Mouse (Mus musculus): ENCODE data around the gene Mrtfb. TPM values are rescaled to one million over a fixed set of nuclear protein-coding genes. Genes with fewer than 3 reads are reported as not detected.

Mrtfb gene
- polyA plus RNA-seq, 2 experiments from 2014 or later: 11.9 to 14.2 TPM

GRCm38 (mm10) chr16:13353927-13354326, 97.6 kb downstream of the Mrtfb start:
- no peak for ATAC-seq

GRCm38 (mm10) chr16:13354431-13354830, 98.2 kb downstream of the Mrtfb start:
- ATAC-seq: no peak

- no peak for ATAC-seq
Observed at GRCm38 (mm10) chr16:13357806-13358679, 101.8 kb downstream of the Mrtfb start.

GRCm38 (mm10) chr16:13358741-13359140, 102.5 kb downstream of the Mrtfb start:
- no peak for ATAC-seq

- ATAC-seq: no peak
Observed at GRCm38 (mm10) chr16:13359405-13359858, 103.2 kb downstream of the Mrtfb start.

GRCm38 (mm10) chr16:13360208-13360607, 103.9 kb downstream of the Mrtfb start:
- no peak for ATAC-seq

- no peak for ATAC-seq
Observed at GRCm38 (mm10) chr16:13360835-13361234, 104.6 kb downstream of the Mrtfb start.

GRCm38 (mm10) chr16:13363141-13363540, 106.9 kb downstream of the Mrtfb start:
- no peak for ATAC-seq

GRCm38 (mm10) chr16:13364145-13364544, 107.9 kb downstream of the Mrtfb start:
- ATAC-seq: no peak

- no peak for ATAC-seq
Observed at GRCm38 (mm10) chr16:13366256-13366655, 110.0 kb downstream of the Mrtfb start.

- no peak for ATAC-seq
Observed at GRCm38 (mm10) chr16:13366802-13367465, 110.7 kb downstream of the Mrtfb start.

- no peak for ATAC-seq
Observed at GRCm38 (mm10) chr16:13367466-13367856, 111.2 kb downstream of the Mrtfb start.

GRCm38 (mm10) chr16:13368645-13369044, 112.4 kb downstream of the Mrtfb start:
- ATAC-seq: no peak

- no peak for ATAC-seq
Observed at GRCm38 (mm10) chr16:13371740-13372287, 115.5 kb downstream of the Mrtfb start.

GRCm38 (mm10) chr16:13372899-13373533, 116.7 kb downstream of the Mrtfb start:
- ATAC-seq: no peak

- ATAC-seq: no peak
Observed at GRCm38 (mm10) chr16:13376947-13377486, 120.7 kb downstream of the Mrtfb start.

GRCm38 (mm10) chr16:13378157-13378556, 121.9 kb downstream of the Mrtfb start:
- ATAC-seq: no peak

- no peak for ATAC-seq
Observed at GRCm38 (mm10) chr16:13379865-13380264, 123.6 kb downstream of the Mrtfb start.

GRCm38 (mm10) chr16:13381771-13382170, 125.5 kb downstream of the Mrtfb start:
- ATAC-seq: no peak

- ATAC-seq: no peak
Observed at GRCm38 (mm10) chr16:13387306-13387705, 131.0 kb downstream of the Mrtfb start.

- no peak for ATAC-seq
Observed at GRCm38 (mm10) chr16:13400375-13400774, 144.1 kb downstream of the Mrtfb start.

GRCm38 (mm10) chr16:13401591-13401990, 145.3 kb downstream of the Mrtfb start:
- no peak for ATAC-seq

GRCm38 (mm10) chr16:13404656-13405055, 148.4 kb downstream of the Mrtfb start:
- ATAC-seq: no peak

Measured in activated CD4-positive, CD25-positive, alpha-beta regulatory T cell, adult 4 months (primary cell).